Mouse (Mus musculus) spleen, adult 2 months (tissue): ENCODE data around the gene Fbxo3.

Experiments used
- CTCF ChIP-seq: fragments of 200-500 bp; IDR thresholded peaks from 2 replicates; pipeline ENCODE4 v1.5.1; 2011; ENCODE audit warnings: mild to moderate bottlenecking, inconsistent platforms; ENCODE audit not compliant: insufficient read depth, insufficient read length, insufficient replicate concordance; ENCODE audit errors: extremely low read depth
- POLR2A ChIP-seq: fragments of 200-500 bp; IDR thresholded peaks from 2 replicates; pipeline ENCODE4 v1.6.1; 2011; ENCODE audit warnings: low read depth, low read length, inconsistent platforms

DNA sequence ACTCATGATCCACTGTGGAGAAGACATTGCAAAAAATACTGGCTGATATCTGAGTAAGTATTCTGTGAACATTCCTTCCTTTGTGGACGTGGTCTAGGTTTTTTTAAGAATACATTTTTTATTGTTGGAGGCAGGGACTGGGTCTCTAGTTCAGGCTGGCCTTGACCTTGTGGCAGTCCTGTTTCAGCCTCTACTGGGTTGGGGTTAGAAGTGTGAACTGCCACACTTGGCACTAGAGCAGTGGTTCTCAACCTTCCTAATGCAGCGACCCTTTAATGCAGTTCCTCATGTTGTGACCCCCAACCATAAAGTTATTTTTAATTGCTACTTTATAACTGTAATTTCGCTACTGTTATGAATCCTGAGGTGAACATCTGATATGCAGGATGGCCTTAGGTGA is 2.9 kb downstream of the Fbxo3 start:
- no peak for TF ChIP-seq CTCF
- TF ChIP-seq POLR2A: no peak
